Mouse (Mus musculus) urinary bladder, postnatal 14 days (tissue): ENCODE data around the gene 1700017N19Rik.

ENCODE experiments used
- DNase-seq: peaks from one replicate; pipeline ENCODE4 v3.0.0; 2021; ENCODE audit warnings: low spot score

Gene 1700017N19Rik

DNA sequence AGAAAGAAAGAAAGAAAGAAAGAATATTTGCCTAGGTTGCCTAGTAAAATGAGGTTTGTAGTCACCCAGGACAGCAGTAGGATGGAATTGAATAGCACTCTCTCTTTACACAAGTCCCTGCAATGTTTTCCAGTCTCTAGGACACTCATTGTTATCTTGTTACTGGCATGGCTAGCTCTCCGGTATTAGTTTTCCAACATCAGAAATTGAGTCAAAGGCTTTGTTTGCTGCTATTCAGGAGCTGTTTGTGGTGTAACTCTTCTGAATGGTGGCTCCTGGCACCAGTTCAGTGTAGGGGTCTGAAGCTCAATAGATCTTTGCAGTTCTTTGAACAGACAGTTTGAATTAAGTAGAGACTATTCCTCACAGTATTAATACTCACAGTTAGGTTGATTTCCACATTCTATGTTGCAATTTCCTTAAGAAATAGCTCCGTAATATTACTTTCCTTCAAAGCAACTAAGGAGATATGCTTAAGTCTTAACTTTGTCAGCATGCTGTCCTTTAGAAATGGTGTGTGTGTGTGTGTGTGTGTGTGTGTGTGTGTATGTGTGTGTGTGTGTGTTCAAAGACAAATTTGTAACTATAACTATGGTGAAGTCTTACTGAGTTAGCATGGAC is 71.8 kb downstream of the 1700017N19Rik start:
- DNase-seq = no peak
